Mouse (Mus musculus) layer of hippocampus, postnatal 14 days (tissue): Measurements from ENCODE around the gene Stra8. TPM values are rescaled to one million over a fixed set of nuclear protein-coding genes. Genes with fewer than 3 reads are reported as not detected.

Source experiments
- total RNA-seq, 2 experiments: library from RNA; stranded (reverse); gene quantifications; 2 replicates each; pipeline ENCODE4 v1.2.3; 2021

Stra8 gene
- total RNA-seq, 2 experiments from 2014 or later = not detected

Other genes starting within 250 kb of the Stra8 start
- gene Agbl3, start 139.7 kb upstream of the Stra8 start, total RNA-seq = 10 to 100 TPM; 17.7 to 20.9 TPM
- 1 to 10 TPM; 1.9 to 2.7 TPM for gene Tmem140, start 57.0 kb upstream of the Stra8 start, total RNA-seq
- 1 to 10 TPM; 5.0 to 5.4 TPM for gene Cyren, start 42.1 kb upstream of the Stra8 start, total RNA-seq
- 10 to 100 TPM; 34.6 to 38.6 TPM for gene Wdr91, start 9.3 kb upstream of the Stra8 start, total RNA-seq
- gene Slc23a4, start 68.2 kb downstream of the Stra8 start, total RNA-seq = 1 to 10 TPM in 1 of 2 experiments, under 1 TPM in 1; 0.83 to 1.2 TPM
- 10 to 100 TPM; 39.0 to 43.3 TPM for gene Cnot4, start 213.6 kb downstream of the Stra8 start, total RNA-seq